Mouse (Mus musculus) midbrain, embryonic 15.5 days (tissue): ENCODE results near the gene Nxph4. TPM values are rescaled to one million over a fixed set of nuclear protein-coding genes. Genes with fewer than 3 reads are reported as not detected.
A peak's percentile ranks its signal among the peaks of the same experiment; 100 is the strongest.

Experiments
- ATAC-seq: fragments of 200-750 bp; cut with Nextera tagmentation; replicated peaks from 2 replicates; pipeline ENCODE4 v1.8.0; 2017; ENCODE audit warnings: moderate TSS enrichment
- H3K27ac ChIP-seq: fragments of 300-500 bp; sonication (generic); 2 replicates; pipeline ENCODE4 v1.5.1; 2015; ENCODE audit warnings: mild to moderate bottlenecking, inconsistent platforms
- H3K27me3 ChIP-seq: fragments of 300-500 bp; sonication (generic); replicated peaks from 2 replicates; pipeline ENCODE4 v1.6.1; 2015; ENCODE audit warnings: inconsistent platforms
- H3K36me3 ChIP-seq: fragments of 300-500 bp; sonication (generic); replicated peaks from 2 replicates; pipeline ENCODE4 v1.6.1; 2015; ENCODE audit warnings: inconsistent platforms
- H3K4me1 ChIP-seq: fragments of 300-500 bp; sonication (generic); 2 replicates; pipeline ENCODE4 v1.6.1; 2015; ENCODE audit warnings: inconsistent platforms
- H3K4me2 ChIP-seq: fragments of 300-500 bp; sonication (generic); 2 replicates; pipeline ENCODE4 v1.6.1; 2015; ENCODE audit warnings: inconsistent platforms, mild to moderate bottlenecking, moderate library complexity
- H3K4me3 ChIP-seq: fragments of 300-500 bp; sonication (generic); 2 replicates; pipeline ENCODE4 v1.5.1; 2015; ENCODE audit warnings: mild to moderate bottlenecking, inconsistent platforms
- H3K9ac ChIP-seq: fragments of 300-500 bp; sonication (generic); 2 replicates; pipeline ENCODE4 v1.6.1; 2015; ENCODE audit warnings: mild to moderate bottlenecking, inconsistent platforms
- H3K9me3 ChIP-seq: fragments of 300-500 bp; sonication (generic); 2 replicates; pipeline ENCODE4 v1.6.1; 2016; ENCODE audit warnings: inconsistent platforms
- WGBS: fragments of 180-500 bp; shearing (Covaris S2); methylation state at CpG from one replicate; pipeline ENCODE4 v1.1.7; 2015; ENCODE audit warnings: mixed read lengths; 5-methylcytosine and 5-hydroxymethylcytosine counted together
- polyA plus RNA-seq: library from polyadenylated mRNA; unstranded; fragments of >200 nt; fragmentation: Nextera tagmentation; extraction: Ambion mirVana; gene quantifications from 2 replicates; pipeline ENCODE4 v1.2.1, GENCODE M21; 2015

The Nxph4 gene
- polyA plus RNA-seq, 1 experiment from 2014 or later = 93.7 TPM

- peaks cover 8% of the 10 kb centered on the region; the same call in 1 of the 2 replicates for H3K27me3 ChIP-seq
Observed at GRCm38 (mm10) chr10:127520714-127521357, 13.5 kb downstream of the Nxph4 start.

GRCm38 (mm10) chr10:127519903-127520713 lies 14.3 kb downstream of the Nxph4 start:
- 94% methylated on average over 37 of the region's 37 CpGs for WGBS
- no peak overlapping the region for H3K4me3 ChIP-seq
- ATAC-seq = no peak
- no peaks in the 10 kb centered on the region for H3K36me3 ChIP-seq
- H3K9me3 ChIP-seq = no peaks in the 10 kb centered on the region
- H3K4me1 ChIP-seq = peaks cover 49% of the 10 kb centered on the region
- H3K27me3 ChIP-seq = peaks cover 12% of the 10 kb centered on the region; the same call in 1 of the 2 replicates
- H3K27ac ChIP-seq = no peak overlapping the region
- no peak overlapping the region for H3K4me2 ChIP-seq
- no peak overlapping the region for H3K9ac ChIP-seq

More at GRCm38 (mm10) chr10:127520714-127521357, 13.5 kb downstream of the Nxph4 start:
- no peak for ATAC-seq
- Histone ChIP-seq H3K36me3 (no peaks in the 10 kb centered on the region), H3K27ac (no peak overlapping the region), H3K4me3 (no peak overlapping the region), H3K9me3 (no peaks in the 10 kb centered on the region), H3K9ac (no peak overlapping the region), H3K4me2 (peak overlapping the region; percentile 90), H3K4me1 (peaks cover 49% of the 10 kb centered on the region)
- WGBS = 83% methylated on average over 20 of the region's 20 CpGs

GRCm38 (mm10) chr10:127519041-127519701 lies 15.2 kb downstream of the Nxph4 start:
- ATAC-seq = no peak
- Histone ChIP-seq H3K4me1 (peaks cover 48% of the 10 kb centered on the region), H3K27ac (no peak overlapping the region), H3K4me2 (no peak overlapping the region), H3K4me3 (no peak overlapping the region), H3K27me3 (peaks cover 16% of the 10 kb centered on the region; the same call in 1 of the 2 replicates), H3K36me3 (no peaks in the 10 kb centered on the region), H3K9ac (no peak overlapping the region), H3K9me3 (no peaks in the 10 kb centered on the region)
- WGBS = 93% methylated on average over 26 of the region's 26 CpGs

GRCm38 (mm10) chr10:127517941-127518340 lies 16.4 kb downstream of the Nxph4 start:
- WGBS = 94% methylated on average over 22 of the region's 22 CpGs
- no peak overlapping the region for H3K27ac ChIP-seq
- ATAC-seq = no peak
- no peaks in the 10 kb centered on the region for H3K9me3 ChIP-seq
- no peak overlapping the region for H3K4me3 ChIP-seq
- H3K4me2 ChIP-seq = no peak overlapping the region
- H3K9ac ChIP-seq = no peak overlapping the region
- H3K36me3 ChIP-seq = no peaks in the 10 kb centered on the region
- H3K4me1 ChIP-seq = peaks cover 61% of the 10 kb centered on the region
- H3K27me3 ChIP-seq = peaks cover 16% of the 10 kb centered on the region; the same call in 1 of the 2 replicates

GRCm38 (mm10) chr10:127516576-127517260 lies 17.6 kb downstream of the Nxph4 start:
- ATAC-seq = no peak
- H3K4me3 ChIP-seq = no peak overlapping the region
- peaks cover 69% of the 10 kb centered on the region for H3K4me1 ChIP-seq
- H3K9me3 ChIP-seq = no peaks in the 10 kb centered on the region
- H3K36me3 ChIP-seq = no peaks in the 10 kb centered on the region
- WGBS = 7% methylated on average over 30 of the region's 30 CpGs
- peak overlapping the region; percentile 15; the same call in 1 of the 2 replicates for H3K4me2 ChIP-seq
- peak overlapping the region; percentile 6; the same call in 1 of the 2 replicates for H3K9ac ChIP-seq
- no peak overlapping the region for H3K27ac ChIP-seq
- H3K27me3 ChIP-seq = peaks cover 16% of the 10 kb centered on the region; the same call in 1 of the 2 replicates

- H3K36me3 ChIP-seq = no peaks in the 10 kb centered on the region
- H3K27ac ChIP-seq = no peak overlapping the region
- 22% methylated on average over 8 of the region's 8 CpGs for WGBS
- H3K27me3 ChIP-seq = peaks cover 16% of the 10 kb centered on the region; the same call in 1 of the 2 replicates
- ATAC-seq = no peak
- H3K4me2 ChIP-seq = peak overlapping the region; percentile 15; the same call in 1 of the 2 replicates
- peaks cover 68% of the 10 kb centered on the region for H3K4me1 ChIP-seq
- H3K4me3 ChIP-seq = no peak overlapping the region
- no peaks in the 10 kb centered on the region for H3K9me3 ChIP-seq
- H3K9ac ChIP-seq = no peak overlapping the region
Observed at GRCm38 (mm10) chr10:127515983-127516459, 18.3 kb downstream of the Nxph4 start.

GRCm38 (mm10) chr10:127515271-127515982 lies 18.9 kb downstream of the Nxph4 start:
- Histone ChIP-seq H3K4me1 (peaks cover 68% of the 10 kb centered on the region), H3K36me3 (no peaks in the 10 kb centered on the region), H3K4me3 (no peak overlapping the region), H3K9ac (no peak overlapping the region), H3K9me3 (no peaks in the 10 kb centered on the region), H3K27me3 (peaks cover 16% of the 10 kb centered on the region; the same call in 1 of the 2 replicates), H3K4me2 (no peak overlapping the region), H3K27ac (no peak overlapping the region)
- no peak for ATAC-seq
- WGBS = 26% methylated on average over 9 of the region's 9 CpGs

GRCm38 (mm10) chr10:127514764-127515163 lies 19.6 kb downstream of the Nxph4 start, which contains the start of gene Ndufa4l2:
TSS of gene Ndufa4l2 (plus strand) at chr10:127514967.
- Histone ChIP-seq H3K27me3 (peaks cover 16% of the 10 kb centered on the region; the same call in 1 of the 2 replicates), H3K9me3 (no peaks in the 10 kb centered on the region), H3K9ac (0 out of 2 replicates have a peak within 1 kb of the TSS, but pooled peaks have one; percentile 7), H3K4me2 (peak within 1 kb of the TSS; percentile 93), H3K27ac (peak within 1 kb of the TSS; percentile 97), H3K36me3 (no peaks in the 10 kb centered on the region), H3K4me3 (0 out of 2 replicates have a peak within 1 kb of the TSS, but pooled peaks have one; percentile 45), H3K4me1 (peaks cover 72% of the 10 kb centered on the region)
- WGBS = 17% methylated on average over 6 of the region's 6 CpGs
- ATAC-seq = no peak

- H3K4me2 ChIP-seq = peak overlapping the region; percentile 93; the same call in 1 of the 2 replicates
- H3K9ac ChIP-seq = no peak overlapping the region
- WGBS = 10% methylated on average over 13 of the region's 13 CpGs
- H3K9me3 ChIP-seq = no peaks in the 10 kb centered on the region
- no peak for ATAC-seq
- peaks cover 16% of the 10 kb centered on the region; the same call in 1 of the 2 replicates for H3K27me3 ChIP-seq
- peak overlapping the region; percentile 97 for H3K27ac ChIP-seq
- peaks cover 77% of the 10 kb centered on the region for H3K4me1 ChIP-seq
- no peak overlapping the region for H3K4me3 ChIP-seq
- H3K36me3 ChIP-seq = no peaks in the 10 kb centered on the region
Observed at GRCm38 (mm10) chr10:127514111-127514698, 20.2 kb downstream of the Nxph4 start.

GRCm38 (mm10) chr10:127513501-127514091 lies 20.8 kb downstream of the Nxph4 start:
- H3K9ac ChIP-seq = peak overlapping the region; percentile 7; the same call in 1 of the 2 replicates
- peak overlapping the region; percentile 45; the same call in 1 of the 2 replicates for H3K4me3 ChIP-seq
- peaks cover 83% of the 10 kb centered on the region for H3K4me1 ChIP-seq
- H3K36me3 ChIP-seq = no peaks in the 10 kb centered on the region
- H3K9me3 ChIP-seq = no peaks in the 10 kb centered on the region
- H3K4me2 ChIP-seq = peak overlapping the region; percentile 93
- peak overlapping the region; percentile 97 for H3K27ac ChIP-seq
- H3K27me3 ChIP-seq = peaks cover 16% of the 10 kb centered on the region; the same call in 1 of the 2 replicates
- 1% methylated on average over 16 of the region's 16 CpGs for WGBS
- no peak for ATAC-seq
